Mouse (Mus musculus): ENCODE data around the gene Gm48551.

Gm48551 gene

GRCm38 (mm10) chr10:81430831-81431525, 46.7 kb downstream of the Gm48551 start:
- DNase-seq (ENCODE audit: low spot score), result no peak

GRCm38 (mm10) chr10:81431526-81432168, 47.4 kb downstream of the Gm48551 start:
- DNase-seq (ENCODE audit: low spot score), result no peak

GRCm38 (mm10) chr10:81432169-81432867, 48.1 kb downstream of the Gm48551 start:
- DNase-seq (ENCODE audit: low spot score), result no peak

- peak; percentile 96 for DNase-seq (ENCODE audit: low spot score)
Measured at GRCm38 (mm10) chr10:81432868-81433262, 48.6 kb downstream of the Gm48551 start.

- no peak for DNase-seq (ENCODE audit: low spot score)
Measured at GRCm38 (mm10) chr10:81433541-81434289, 49.4 kb downstream of the Gm48551 start.

- no peak for DNase-seq (ENCODE audit: low spot score)
Measured at GRCm38 (mm10) chr10:81434361-81435263, 50.3 kb downstream of the Gm48551 start.

- no peak for DNase-seq (ENCODE audit: low spot score)
Measured at GRCm38 (mm10) chr10:81435436-81435835, 51.2 kb downstream of the Gm48551 start.

GRCm38 (mm10) chr10:81441019-81441418, 56.8 kb downstream of the Gm48551 start:
- no peak for DNase-seq (ENCODE audit: low spot score)

Measured in left cerebral cortex, adult 11 months (tissue).